Mouse (Mus musculus) heart, postnatal 14 days (tissue): Measurements from ENCODE around the gene Sf3b6. TPM values are rescaled to one million over a fixed set of nuclear protein-coding genes. Genes with fewer than 3 reads are reported as not detected.

Experiments
- DNase-seq, 2 experiments: peaks; one replicate each; pipeline ENCODE4 v3.0.0; 2021 to 2022
- intact Hi-C: fragments of 180-260 bp; cut with DNase I; formaldehyde crosslinking; loops from one replicate; pipeline ENCODE4 v1.15.1; 2025
- total RNA-seq, 2 experiments: library from RNA; stranded (reverse); gene quantifications; 2 replicates each; pipeline ENCODE4 v1.2.3; 2021

Gene Sf3b6
- total RNA-seq, 2 experiments from 2014 or later, result 48.1 to 54.1 TPM

DNA sequence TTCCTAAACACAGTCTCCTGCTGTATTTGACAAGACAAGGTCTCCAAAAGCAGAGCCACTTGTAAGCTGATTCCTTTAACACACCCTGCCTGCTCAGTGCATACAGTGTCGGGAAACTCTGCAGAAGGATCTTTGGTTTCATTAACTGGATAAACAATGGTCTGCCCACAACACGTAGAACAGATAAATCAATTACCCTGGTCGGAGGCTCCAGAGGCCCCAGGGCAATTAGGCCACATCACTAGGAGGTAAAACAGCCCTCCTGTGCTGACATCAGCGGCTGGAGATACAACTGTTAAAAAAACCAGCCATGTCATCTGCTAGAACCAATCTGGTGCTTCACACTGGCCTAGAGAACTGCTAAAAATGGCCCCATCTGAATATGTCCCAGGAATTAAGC is 19.6 kb downstream of the Sf3b6 start:
- intact Hi-C loops, result no loop called here
- DNase-seq, result no peak

DNA sequence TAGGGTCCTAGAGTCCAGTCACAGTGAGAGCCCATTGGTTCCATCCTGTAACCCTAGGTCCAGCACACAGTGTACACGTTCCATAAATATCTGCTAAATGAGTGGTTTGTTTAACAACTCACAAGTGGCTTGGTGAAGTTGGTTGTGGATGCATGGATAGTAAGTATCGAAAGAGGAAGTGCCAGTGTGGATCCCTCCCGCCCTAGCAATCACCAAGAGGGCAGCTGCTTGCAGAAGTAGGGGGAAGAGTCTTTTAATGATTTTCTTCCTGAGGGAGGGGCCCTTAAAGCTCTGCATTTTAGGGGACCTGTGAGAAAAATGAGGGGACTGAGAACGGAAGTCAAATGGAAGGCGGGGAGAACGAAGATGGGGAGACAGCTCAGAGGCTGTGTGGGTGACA is 22.7 kb downstream of the Sf3b6 start:
- intact Hi-C loops, result loop anchor here (5.0 kb wide), 1 partner anchor 77 kb away; the partner anchor contains the start of gene Atad2b

DNA sequence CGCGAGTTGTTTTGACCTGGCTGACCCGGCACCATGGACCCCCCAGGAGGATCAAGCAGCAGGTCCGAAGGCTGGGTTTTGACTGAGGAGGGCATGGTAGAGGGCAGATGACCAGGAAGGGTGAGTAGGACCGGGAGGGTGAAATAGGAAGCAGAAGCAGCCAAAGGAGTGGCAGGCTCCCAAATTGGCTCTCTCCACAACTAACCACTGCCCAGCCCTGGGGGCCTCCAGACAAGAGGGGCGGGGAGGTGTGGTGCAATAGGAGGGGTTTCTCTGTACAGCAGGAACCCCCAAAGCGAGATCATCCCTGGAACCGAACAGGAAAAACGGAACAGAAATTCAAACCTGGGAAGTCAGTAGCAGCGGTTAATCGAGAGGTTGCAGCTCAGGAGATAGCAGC is 23.4 kb downstream of the Sf3b6 start:
- DNase-seq, result peak in 1 of 2 experiments; percentile 11
- intact Hi-C loops, result loop anchor here (5.0 kb wide), 1 partner anchor 77 kb away; the partner anchor contains the start of gene Atad2b

More for the DNA sequence above, 22.7 kb downstream of the Sf3b6 start:
- DNase-seq, result no peak

- DNase-seq, result peak; percentile 47 to 62
- intact Hi-C loops, result loop anchor here (5.0 kb wide), 1 partner anchor 76 kb away; the partner anchor contains the start of gene Atad2b
These were observed 24.1 kb downstream of the Sf3b6 start, which contains the start of gene Fkbp1b for GRCm38 (mm10) chr12:4841392-4841887. Gene Fkbp1b, minus strand, starts transcription at chr12:4841591.

GRCm38 (mm10) chr12:4842456-4842855 is 25.1 kb downstream of the Sf3b6 start:
- no peak for DNase-seq
- intact Hi-C loops, result loop anchor here (2.0 to 5.0 kb wide), 2 partner anchors 24 to 75 kb away; partner anchors contain the start of gene Atad2b

- DNase-seq, result peak; percentile 86 to 89
- intact Hi-C loops, result loop anchor here (2.0 to 5.0 kb wide), 2 partner anchors 24 to 74 kb away; partner anchors contain the start of gene Atad2b
These were observed 25.7 kb downstream of the Sf3b6 start, which contains the start of gene Wdcp for GRCm38 (mm10) chr12:4842890-4843597. Gene Wdcp, plus strand, starts transcription at chr12:4843303.

DNA sequence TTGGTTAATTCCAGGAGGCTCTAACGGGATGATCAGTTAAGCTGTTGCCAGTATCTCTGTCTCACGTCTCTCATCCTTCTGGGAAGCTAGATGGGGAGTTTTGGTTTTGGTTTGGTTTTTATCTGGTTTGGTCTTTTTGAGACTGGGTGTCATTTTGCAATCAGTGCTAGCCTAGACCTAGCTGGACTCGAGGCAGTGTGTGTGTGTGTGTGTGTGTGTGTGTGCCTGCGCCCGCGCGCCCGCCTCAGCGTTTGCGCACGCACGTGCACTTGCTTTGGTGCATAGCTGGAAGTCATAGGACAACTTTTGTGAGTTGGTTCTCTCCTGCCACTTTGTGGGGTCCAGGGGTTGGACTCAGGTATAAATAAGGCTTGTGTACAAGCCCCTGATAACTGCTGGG is 26.4 kb downstream of the Sf3b6 start:
- DNase-seq, result peak; percentile 40 to 49
- intact Hi-C loops, result loop anchor here (2.0 to 5.0 kb wide), 2 partner anchors 25 to 74 kb away; partner anchors contain the start of gene Atad2b

DNA sequence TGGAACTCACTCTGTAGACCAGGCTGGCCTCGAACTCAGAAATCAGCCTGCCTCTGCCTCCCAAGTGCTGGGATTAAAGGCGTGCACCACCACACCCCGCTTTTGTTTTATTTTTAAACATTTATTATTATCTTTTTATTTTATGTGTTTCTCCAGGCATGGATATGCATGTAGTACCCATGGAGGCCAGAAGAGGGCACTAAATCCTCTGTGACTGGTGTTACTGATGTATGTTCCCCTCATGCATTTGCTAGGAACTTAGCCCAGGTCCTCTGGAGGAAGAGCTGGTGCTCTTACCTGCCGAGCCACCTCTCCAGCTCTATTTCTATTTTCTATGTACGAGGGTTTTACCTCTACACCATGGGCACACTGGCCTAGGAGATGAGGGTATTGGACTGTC is 38.8 kb downstream of the Sf3b6 start:
- intact Hi-C loops, result loop anchor here (5.0 kb wide), 1 partner anchor 61 kb away; the partner anchor contains the start of gene Atad2b
- DNase-seq, result peak in 1 of 2 experiments; percentile 31

DNA sequence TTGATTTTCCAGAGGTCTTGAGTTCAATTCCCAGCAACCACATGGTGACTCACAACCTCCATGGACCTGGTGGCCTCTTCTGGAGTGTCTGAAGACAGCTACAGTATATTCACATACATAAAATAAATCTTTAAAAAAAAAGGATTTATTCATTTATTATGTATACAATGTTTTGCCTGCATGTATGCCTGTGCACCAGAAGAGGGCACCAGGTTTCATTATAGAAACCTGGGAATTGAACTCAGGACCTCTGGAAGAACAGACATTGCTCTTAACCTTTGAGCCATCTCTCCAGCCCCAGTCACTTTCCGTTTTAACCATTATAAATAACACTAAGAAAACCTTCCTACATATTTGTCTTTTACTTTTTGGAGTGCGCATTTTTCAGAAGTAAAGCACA is 39.5 kb downstream of the Sf3b6 start:
- intact Hi-C loops, result loop anchor here (5.0 kb wide), 1 partner anchor 60 kb away; the partner anchor contains the start of gene Atad2b

DNA sequence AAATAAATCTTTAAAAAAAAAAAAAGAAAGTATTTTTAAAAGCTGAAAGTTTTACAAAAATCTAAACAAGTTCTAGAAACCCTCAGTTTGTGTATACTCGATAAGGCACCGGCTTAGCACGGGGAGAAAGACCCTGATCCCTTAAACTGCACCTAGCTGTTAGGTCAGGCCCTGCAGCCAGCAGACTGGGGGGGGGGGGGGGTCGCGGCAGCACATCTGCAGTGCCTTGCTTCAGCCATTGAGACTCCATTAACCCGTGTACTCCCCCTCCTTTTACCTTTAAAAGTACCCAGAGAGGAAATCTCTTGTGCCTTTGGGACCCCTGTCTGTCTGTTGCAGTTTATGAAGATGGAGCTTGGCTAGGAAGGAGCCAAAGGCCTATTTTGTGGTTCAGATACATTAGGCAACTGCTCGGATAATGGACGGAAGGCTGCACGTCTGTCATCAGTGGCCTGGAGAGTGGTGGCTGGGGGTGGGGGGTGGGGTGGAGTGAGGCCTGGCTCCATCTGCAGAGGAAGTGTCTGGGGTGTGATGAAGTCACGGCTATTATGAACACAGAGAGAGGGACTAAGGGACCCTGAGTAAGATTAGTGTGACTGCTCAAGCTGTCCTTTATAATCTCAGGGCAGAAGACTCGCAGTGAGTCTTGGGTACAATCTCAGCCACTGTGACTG is 42.0 kb downstream of the Sf3b6 start:
- DNase-seq, result no peak
- intact Hi-C loops, result loop anchor here (5.0 kb wide), 1 partner anchor 58 kb away; the partner anchor contains the start of gene Atad2b

More for the DNA sequence above, 39.5 kb downstream of the Sf3b6 start:
- DNase-seq, result no peak

DNA sequence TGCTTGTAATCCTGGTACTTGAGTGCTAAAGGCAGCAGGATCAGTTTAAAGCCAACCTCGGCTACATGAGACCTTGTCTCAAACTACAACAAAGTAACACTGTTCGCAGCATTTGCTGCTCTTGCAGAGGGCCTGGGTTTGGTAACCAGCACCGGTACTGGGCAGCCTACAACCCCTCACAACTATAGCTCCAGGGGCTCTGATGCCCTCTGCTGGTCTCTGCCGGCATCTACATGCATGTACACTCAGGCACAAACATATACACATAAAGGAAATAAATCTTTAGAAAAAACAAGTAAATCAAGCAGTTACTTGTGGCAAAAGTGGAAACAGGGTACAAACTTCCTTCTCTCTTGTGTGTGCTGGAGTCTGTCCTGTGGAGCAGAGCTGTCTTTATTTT is 45.3 kb downstream of the Sf3b6 start:
- no peak for DNase-seq
- intact Hi-C loops, result loop anchor here (5.0 kb wide), 1 partner anchor 45 kb away; the partner anchor contains the start of gene Ubxn2a

GRCm38 (mm10) chr12:4863654-4864337 is 46.5 kb downstream of the Sf3b6 start:
- DNase-seq, result peak in 1 of 2 experiments; percentile 47
- intact Hi-C loops, result loop anchor here (5.0 kb wide), 1 partner anchor 44 kb away; the partner anchor contains the start of gene Ubxn2a

DNA sequence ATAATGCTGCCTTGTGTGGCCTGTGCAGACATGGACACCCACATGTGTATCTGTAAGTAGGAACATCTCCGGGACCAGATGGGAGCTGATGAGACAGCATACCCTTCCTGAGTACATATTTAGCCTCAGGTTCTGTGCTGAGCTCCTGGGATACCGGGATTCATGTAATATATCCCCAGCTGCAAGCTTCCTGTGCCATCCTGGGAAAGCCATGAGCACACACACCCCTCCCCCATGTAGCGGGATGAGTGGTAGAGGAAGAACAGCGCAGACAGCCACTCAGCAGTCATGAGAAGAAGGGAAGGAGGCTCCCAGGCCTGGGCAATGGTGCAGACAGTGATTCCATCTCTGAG is 47.0 kb downstream of the Sf3b6 start:
- intact Hi-C loops, result loop anchor here (5.0 kb wide), 1 partner anchor 43 kb away; the partner anchor contains the start of gene Ubxn2a
- no peak for DNase-seq

DNA sequence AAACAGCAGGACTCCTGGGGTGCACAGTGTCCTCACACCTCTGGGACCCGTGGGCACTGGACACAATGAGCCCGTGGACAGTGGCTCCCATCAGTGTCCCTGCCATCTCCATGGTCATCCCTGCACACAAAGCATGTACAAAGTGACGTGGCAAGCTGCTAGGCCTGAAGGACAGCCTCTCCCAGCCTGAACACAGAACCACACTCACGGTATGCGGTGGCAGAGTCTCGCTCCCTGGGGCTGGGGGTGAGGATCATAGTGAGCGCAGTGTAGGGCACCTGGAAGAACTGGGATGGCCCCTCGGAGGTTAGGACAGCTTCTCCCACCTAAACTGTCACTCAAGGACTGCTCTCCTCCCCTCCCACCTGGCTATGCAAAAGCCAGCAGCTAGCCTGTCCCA is 51.6 kb downstream of the Sf3b6 start:
- intact Hi-C loops, result no loop called here
- no peak for DNase-seq

- intact Hi-C loops, result loop anchor here (10.0 kb wide), 1 partner anchor 104 kb away; no protein-coding TSS in a partner anchor
- no peak for DNase-seq
These were observed 53.9 kb downstream of the Sf3b6 start for GRCm38 (mm10) chr12:4871260-4871659.

- no peak for DNase-seq
- intact Hi-C loops, result loop anchor here (10.0 kb wide), 1 partner anchor 103 kb away; no protein-coding TSS in a partner anchor
These were observed 54.9 kb downstream of the Sf3b6 start for GRCm38 (mm10) chr12:4872273-4872672.

- no peak for DNase-seq
- intact Hi-C loops, result loop anchor here (10.0 kb wide), 1 partner anchor 102 kb away; no protein-coding TSS in a partner anchor
These were observed 55.7 kb downstream of the Sf3b6 start for GRCm38 (mm10) chr12:4872983-4873477.

DNA sequence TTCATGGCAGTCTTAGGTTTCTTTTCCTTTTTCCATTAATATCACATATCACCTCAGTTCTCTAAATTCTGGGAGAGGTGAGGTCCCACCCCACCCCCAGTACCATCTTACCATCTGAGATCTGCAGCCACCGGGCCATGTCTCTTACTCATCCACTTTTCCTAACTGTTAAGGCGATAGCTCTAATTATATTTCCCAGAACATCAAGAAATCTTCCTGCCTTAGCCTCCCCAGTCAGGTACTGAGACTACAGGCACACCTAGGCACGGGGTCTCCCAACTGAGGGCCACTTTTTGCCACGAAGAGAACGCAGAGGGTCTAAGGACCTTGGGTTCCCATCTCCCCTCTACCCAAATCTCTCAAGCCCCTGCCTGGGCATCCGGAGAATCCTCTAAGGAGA is 56.2 kb downstream of the Sf3b6 start:
- intact Hi-C loops, result loop anchor here (10.0 kb wide), 1 partner anchor 101 kb away; no protein-coding TSS in a partner anchor
- no peak for DNase-seq

GRCm38 (mm10) chr12:4874161-4874927 is 57.0 kb downstream of the Sf3b6 start, which contains the start of gene Mfsd2b:
Gene Mfsd2b, minus strand, starts transcription at chr12:4874359.
- intact Hi-C loops, result loop anchor here (10.0 kb wide), 1 partner anchor 100 kb away; no protein-coding TSS in a partner anchor
- peak; percentile 67 to 73 for DNase-seq
